Mouse (Mus musculus) right cerebral cortex, adult 18-20 months (tissue): ENCODE results near the gene Tmem92.
"Not testable (repeated sequence)": the region's sequence is repeated elsewhere in the genome, so short reads cannot be mapped to it uniquely, and the experiment has no call there.

Experiments
- DNase-seq: peaks from one replicate; pipeline ENCODE4 v3.0.0; 2022; ENCODE audit warnings: mixed read lengths

Gene Tmem92

DNA sequence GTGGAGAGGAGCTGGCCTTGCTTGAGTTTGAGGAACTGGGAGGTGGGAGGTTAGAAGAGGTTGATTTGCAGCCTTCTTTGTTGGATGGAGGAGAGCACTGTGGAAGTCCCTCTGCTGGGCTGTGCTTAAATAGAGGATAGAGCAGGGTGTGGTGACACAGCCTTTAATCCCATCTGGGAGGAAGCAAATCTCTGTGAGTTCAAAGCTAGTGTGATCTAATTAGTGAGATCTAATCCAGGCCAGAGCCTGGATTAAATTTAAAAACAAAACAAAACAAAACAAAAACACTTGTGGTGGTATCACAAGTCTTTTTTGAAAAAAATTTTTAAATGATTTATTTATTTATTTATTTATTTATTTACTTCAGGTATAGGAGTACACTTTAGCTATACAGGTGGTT is at the start of gene Tmem92:
TSS of gene Tmem92 (minus strand) at position 101 of the 400 bp plus-strand sequence.
- no peak for DNase-seq

DNA sequence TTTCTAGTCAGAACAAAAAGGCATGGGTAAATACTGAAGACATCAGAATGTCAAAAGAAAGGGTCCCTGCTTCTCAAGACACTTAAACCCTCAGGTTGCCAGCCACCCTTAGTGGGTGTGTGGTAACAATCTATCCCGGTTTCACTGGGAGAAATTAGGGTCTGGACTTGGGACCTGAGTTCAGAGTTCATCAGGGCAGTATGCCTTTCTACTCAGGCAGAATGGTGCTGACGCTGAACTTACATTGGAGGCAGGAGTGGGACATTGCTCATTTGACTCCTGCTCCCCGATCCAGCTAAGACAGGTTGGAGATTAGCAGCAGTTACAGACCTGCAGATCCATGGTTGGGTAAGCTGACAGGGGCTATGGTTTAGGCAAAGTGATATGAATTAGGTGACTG is 46.5 kb upstream of the Tmem92 start:
- no peak for DNase-seq

DNA sequence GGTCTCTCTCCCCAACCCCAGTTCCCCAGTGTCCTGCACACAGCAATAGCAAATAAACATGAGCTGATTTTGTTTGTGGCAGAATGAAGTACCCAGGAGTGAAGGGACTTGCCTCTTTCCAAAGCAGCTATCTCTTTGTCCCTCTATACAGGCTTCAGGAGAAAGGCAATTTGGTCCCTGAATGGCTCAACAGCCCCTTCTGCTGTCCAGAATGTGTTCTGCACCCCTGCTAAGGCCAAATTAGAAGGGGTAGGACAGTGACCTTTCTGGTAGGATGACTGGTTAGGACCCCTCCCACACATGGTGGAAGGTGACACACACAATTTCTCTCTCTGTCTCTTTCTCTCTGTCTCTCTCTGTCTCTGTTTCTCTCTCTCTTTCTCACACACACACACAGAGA is 36.9 kb upstream of the Tmem92 start:
- not testable (repeated sequence) for DNase-seq

DNA sequence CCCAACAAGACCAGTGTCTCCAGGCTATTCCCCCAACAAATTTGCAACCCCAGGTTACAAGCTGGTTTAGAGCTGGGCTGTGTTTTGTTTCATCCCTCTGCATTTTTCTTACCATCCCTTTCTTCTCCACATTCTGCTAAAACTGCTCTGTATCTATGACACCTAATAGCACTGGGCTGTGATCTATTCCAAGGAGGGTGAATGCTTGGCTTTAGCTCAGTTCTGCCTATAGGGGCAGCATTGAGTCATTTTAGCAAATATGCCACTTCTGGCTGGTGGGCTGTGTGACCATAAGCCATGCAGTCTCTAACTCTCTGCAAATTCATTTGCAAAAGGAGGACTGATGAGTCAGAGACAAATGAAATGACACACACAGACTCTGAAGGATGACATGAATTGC is 36.4 kb upstream of the Tmem92 start:
- DNase-seq, result not testable (repeated sequence)

DNA sequence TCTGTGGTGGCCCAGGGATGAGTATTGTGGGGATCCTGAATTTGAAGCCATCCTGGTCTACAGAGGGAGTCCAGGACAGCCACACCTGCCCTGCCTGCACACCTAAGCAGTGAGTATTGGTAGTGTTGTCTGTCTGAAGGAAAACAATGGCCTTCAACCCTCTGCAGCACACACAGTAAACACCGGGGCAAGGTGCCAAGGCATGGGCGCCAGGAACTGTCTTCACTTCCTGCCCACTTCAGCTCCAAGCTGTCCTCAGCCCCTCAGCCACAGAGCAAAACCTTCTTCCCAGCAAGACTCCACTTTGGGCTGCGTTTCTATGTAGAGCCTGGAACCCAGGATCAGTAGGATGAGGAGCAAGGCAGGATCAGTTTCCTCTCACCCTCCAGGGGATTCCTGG is 29.0 kb upstream of the Tmem92 start:
- DNase-seq, result not testable (repeated sequence)

DNA sequence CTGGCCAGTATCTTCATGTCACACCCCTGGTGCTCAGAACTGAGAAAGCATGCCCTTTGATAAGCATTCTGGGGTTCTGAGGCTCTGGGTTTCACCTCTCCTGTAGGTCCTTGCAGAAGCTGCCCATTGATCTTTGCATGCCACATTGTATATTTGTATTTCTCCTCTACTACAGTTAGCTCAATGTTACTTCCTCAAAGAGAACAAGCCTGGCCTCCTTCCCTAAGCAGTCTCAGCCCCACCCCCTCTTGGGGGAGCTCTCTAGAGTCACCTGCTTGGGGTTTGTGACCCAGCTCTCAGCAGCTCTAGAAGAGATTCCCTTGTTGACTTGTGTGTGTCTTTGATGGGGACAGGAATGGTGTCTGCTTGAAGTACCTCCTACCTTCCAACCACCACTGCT is 9.2 kb upstream of the Tmem92 start:
- no peak for DNase-seq

DNA sequence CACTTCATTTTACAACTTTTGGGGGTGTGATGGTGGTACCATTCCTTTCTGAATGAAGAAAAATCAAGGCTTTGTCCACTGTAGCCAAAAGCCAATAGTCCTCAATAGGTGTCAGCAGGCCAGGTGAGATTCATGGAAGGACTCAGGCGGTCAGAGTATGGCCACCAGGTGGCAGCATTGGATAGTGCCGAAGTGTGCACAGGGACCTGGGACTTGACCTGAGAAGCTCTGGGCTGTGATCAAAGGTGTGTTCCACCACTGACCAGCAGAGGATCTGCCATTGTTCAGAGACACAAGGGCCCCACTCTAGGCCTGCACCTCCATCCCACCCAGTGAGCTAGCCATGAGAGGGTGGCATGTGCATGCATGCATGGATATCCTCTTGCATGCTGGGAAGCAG is 2.7 kb upstream of the Tmem92 start:
- peak; percentile 30 for DNase-seq

DNA sequence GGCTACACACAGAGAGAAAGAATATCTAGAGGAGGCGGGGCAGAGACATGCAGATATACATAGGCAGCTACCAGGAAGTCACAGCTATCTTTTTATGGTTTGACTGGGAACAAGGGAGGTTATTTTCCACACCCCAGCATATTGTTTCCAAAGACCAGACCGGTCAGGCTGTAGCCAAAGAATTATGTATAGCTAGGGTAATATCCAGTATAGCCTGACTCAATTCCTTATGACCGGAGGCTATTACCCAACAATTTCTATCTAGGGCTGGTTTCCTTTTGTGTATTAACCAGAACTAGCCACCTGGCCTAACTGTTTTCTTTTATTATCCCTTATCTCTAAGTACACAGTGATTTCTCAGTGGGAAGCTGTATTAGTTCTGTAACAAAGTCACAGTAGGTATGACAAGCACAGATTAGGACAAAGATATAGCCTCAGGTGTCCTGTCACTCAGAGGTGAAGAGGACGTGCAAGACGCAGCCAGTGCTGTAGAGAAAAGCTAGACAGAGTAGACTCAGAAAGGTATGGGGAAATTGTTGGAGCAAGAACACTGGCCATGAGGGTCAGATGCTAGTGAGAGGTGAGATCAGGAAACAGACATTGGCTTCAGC is 7.5 kb downstream of the Tmem92 start:
- no peak for DNase-seq

DNA sequence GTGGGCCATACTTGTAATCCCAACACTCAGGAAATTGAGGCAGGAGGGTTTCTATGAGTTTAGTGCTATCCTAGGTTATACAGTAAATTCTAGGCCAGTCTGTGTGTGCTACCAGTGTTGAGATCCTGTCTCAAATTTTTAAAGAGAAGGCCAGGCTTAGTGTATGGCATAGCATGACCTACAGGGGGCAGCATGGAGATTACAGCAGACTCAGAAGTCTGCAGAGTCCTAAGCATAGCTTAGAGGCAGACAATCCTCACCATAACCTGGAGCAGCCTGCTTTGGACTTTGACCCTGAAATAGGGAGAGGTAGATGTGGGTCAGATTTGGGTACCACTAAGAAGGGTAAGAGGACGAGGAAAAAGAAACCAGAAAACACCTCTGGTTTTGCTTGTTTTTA is 8.7 kb downstream of the Tmem92 start:
- DNase-seq, result no peak

DNA sequence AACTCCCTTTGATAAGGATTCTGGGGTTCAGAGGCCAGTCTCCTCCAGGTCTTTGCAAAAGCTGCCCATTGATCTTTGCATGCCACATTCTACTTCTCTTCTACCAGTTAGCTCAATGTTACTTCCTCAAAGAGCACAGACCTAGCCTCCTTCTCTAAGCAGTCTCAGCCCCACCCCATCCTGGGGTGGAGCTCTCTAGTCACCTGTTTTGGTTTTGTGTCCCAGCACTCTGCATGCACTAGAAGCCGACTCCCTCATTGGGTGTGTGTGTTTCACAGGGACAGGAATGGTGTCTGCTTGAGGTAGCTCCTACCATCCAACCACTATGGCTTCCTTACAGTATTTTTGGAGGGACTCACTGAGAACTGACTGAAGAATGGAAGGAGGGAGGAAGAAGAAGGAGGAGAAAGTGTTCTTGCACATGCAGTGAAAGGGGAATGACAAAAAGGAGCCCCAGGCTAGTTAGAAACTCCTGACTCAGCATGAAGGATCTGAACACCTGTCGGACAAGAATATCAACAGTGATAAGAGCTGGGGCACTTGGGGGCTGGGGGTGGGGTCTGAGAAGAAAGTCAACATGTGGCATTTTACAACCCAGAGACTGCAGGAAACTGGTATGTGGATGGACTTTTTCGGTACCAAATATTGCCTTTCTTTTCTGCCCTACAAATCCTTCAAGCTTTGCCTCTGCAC is 10.0 kb downstream of the Tmem92 start:
- DNase-seq, result no peak

DNA sequence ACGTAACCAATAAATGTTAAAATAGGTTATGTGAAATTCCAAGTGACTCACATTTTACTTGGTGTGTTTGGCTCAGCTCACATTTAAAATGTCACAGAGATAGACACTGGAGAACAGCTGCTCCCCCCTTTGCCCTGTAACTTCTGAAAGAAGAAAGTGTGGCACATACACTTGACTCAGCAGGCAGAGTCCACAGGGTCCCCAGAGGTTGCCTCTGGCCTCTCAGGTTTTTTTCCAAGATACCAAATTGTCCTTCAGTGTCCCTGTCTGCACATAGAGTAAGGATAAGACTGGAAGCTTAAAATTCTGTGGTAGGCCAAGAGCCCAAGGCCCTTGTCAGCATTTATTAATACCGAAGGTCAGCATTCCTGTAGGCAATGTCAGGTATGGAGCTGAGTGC is 15.3 kb downstream of the Tmem92 start:
- no peak for DNase-seq

DNA sequence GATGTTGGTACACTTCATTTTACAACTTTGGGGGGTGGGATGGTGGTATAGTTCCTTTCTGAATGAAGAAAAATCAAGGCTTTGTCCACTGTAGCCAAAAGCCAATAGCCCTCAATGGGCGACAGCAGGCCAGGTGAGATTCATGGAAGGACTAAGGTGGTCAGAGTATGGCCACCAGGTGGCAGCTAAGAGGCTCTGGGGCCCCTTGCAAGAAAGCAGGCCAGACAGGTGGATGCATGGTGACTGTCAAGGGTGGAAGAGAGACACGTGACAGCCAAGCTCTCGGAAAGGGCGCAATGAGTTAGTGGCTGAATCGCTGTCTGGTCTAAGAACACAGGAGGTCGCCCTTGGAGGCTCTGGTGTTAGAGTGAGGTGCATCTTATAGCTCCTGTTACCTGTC is 19.7 kb downstream of the Tmem92 start:
- no peak for DNase-seq

DNA sequence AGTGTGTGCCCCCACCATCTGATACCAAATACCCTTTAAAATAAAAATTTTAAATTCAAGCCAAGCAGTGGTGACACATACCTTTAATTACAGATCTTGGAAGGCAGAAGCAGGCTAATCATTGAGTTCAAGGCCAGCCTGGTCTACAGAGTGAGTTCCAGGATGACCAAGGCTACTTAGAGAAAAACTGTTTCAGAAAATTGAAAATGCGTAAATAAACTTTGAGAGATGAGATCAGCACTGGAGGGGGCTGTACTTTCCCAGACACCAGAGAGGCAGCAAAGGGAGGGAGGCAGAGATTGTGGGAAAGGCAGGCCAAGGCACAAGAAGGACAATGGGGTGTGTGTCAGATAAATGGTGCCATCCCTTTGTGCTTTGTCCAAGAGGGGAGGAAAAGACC is 20.2 kb downstream of the Tmem92 start:
- DNase-seq, result no peak

DNA sequence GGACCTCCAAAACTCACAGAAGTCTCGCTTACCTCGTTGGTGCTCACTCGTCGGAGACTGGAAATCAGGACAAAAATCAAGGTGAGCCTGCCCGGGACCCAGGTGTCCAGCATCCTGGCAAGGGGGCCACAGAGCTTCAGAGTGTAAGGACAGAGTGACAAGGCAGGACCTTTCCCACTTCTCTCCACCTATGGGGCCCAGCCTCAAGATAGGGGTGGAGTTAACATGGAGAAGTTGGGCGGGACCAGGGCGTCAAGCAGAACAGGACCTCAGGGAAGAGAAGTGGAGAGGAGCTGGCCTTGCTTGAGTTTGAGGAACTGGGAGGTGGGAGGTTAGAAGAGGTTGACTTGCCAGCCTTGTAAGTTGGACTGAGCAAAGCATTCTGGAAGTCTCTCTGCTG is 21.7 kb downstream of the Tmem92 start:
- no peak for DNase-seq

DNA sequence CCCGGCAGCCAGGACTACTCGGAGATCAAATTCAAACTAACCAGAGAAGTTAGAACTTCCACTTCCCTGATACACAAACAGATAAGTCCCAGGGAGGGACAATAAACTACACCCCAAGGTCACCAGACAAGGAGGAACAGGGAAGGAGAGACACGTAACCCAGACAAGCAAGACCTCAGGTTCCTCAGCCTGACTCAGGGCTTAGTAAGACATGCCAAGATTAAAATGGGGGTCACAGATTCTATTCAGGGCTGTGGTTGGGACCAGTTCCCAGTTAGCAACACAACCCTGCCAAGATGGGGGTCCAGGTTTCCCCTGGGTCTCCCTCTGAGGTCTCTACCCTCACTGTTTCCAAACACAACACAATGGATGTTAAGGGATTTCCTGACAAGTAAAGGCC is 22.1 kb downstream of the Tmem92 start:
- no peak for DNase-seq

DNA sequence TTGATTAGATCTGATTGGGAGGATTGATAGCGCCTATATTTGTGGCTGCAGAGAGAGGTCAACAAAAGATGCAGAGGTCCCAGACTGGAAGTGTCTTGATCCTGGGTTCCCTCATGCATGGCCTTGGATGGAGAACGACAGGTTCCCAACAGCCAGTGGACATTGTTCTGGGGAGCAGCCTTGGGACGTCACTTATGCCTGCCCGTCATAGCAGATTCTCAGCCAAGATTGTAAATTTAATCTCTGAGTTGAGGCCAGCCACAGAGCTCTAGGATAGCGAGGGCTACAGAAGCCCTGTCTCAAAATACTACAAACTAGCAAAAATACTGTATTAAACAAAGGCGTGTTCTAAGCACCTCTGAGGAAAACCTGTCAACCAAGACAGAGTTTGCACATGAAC is 22.6 kb downstream of the Tmem92 start:
- DNase-seq, result no peak

DNA sequence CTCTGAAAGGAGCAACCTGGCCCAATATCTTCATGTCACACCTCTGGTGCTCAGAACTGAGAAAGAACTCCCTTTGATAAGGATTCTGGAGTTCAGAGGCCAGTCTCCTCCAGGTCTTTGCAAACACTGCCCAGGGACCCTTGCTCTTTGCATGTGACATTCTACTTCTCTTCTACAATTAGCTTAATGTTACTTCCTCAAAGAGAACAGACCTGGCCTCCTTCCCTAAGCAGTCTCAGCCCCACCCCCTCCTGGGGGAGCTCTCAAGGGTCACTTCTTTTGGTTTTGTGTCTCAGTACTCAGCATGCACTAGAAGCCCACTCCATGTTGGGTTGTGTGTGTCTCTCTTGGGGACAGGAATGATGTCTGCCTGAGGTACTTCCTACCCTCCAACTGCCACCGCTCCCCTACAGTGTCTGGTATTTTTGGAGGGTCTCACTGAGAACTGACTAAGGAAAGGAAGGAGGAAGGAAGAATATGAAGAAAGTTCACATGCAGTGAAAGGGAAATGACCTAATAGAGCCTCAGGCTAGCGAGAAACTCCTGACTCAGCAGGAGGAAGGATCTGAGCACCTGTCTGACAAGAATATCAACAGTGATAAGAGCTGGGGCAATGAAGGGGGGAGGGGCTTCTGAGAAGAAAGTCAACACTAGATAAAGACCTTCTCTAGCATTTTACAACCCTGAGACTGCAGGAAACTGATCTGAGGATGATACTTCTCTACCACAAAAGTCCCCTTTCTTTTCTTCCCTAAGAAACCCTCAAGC is 29.4 kb downstream of the Tmem92 start:
- no peak for DNase-seq

DNA sequence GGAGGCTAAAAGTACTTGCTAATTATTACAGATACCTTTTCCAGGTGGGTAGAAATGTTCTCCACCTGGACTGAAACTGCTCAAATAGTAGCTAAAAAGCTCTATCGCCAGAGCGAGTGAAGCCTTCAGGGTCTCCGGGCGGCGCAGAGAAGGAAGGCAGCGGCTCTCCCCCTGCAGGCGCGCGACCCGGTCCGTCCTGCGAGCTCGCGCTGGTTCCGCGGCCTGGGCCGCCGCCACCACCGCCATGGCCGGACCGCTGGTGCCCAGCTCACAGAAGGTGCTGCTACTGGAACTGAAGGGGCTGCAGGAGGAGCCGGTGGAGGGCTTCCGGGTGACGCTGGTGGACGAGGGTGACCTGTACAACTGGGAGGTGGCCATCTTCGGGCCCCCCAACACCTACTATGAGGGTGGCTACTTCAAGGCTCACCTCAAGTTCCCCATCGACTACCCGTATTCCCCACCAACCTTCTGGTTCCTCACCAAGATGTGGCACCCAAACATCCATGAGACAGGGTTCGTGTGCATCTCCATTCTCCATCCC is 40.7 kb downstream of the Tmem92 start, which contains the start of gene Cdc34b:
TSS of gene Cdc34b (plus strand) at position 51 of the 541 bp plus-strand sequence.
- no peak for DNase-seq

DNA sequence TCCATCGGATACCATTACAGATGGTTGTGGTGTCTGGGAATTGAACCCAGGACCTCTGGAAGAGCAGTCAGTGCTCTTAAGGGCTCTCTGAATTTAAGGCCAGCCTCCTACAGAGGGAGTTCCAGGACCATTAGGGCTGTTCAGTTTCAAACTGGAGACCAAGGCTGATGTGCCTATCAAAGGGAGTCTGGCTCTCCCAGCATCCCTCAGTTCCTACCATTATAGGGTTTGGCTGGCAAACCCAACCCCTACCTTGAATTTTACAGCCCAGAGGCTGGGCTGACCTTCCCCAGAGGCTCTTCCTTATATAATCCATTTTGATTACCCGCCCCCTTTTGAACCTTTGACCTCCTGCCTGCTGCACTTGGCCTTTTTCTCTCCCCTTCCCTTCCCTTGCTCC is 46.8 kb downstream of the Tmem92 start:
- no peak for DNase-seq

DNA sequence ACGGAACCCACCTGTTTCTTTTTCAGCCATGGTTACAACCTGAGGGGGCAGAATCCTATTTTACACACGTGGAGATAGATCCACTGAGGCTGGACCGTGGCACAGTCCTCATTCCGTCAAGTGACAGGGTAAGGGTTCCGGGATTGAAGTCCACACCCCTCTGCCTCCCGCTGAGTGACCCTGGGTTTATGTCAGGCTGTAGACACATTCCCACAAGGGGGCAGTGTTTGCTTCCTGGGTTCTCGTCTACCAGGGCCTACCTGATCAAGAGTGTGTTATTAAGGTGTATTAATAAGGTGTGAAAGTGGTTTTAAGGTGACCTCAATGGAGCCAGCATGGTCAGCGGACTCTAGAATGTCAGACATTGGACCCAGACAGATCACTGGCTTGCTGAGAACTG is 49.7 kb downstream of the Tmem92 start:
- DNase-seq, result no peak

DNA sequence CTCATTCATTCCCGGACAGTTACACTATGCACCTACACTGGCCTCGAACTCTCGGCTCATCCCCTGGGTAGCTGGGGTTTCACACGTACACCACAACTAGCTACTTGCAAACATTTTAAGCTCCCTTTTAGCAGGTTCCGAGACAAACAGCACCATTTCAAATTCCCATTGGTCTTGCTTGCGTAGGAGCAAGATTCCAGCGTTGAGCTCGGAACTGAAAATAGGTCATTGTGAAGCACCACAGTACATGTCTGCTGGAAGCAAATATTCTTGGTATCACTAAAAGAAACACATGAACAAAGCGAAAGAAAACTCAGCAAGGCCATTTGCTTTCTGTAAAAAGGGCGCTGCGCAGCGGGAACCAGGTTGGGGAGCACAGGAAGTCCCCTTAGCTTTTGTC is 51.3 kb downstream of the Tmem92 start:
- DNase-seq, result no peak

DNA sequence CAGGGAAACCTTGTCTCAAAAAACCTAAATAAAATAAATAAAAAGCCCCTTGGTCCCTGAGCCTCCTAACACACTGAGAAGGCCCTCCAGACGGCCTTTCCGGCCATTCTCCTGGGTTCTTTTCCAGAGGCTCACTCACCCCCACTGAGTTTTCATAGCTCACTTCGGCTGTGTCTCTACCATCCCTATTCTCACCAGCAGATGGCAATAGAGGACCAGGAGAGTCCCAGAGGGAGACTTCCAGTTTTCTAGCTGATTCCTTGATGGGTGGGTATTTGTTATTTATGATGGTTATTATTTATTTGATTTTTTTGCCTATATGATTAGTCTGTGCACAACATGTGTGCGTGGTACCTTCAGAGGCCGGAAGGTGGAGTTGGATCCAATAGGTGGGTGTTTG is 52.2 kb downstream of the Tmem92 start:
- DNase-seq, result peak; percentile 52

DNA sequence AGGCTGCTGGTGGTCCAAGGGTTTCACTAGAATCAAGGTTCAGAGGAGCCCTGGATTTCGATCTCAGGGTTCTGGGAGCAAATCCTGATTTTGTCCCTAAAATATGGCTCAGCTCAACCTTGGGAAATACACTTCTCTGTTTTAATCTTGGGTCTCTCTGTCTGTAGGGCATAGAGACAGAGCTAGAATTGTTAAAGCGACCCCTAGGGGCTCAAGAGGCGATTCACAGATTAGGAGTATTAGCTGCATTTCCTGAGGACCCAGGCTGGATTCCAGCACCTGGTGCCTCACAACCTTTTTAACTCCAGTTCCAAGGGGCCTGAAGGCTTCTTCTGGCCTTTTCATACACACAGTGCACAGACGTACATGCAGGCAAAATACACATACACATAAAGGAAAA is 52.9 kb downstream of the Tmem92 start:
- no peak for DNase-seq

DNA sequence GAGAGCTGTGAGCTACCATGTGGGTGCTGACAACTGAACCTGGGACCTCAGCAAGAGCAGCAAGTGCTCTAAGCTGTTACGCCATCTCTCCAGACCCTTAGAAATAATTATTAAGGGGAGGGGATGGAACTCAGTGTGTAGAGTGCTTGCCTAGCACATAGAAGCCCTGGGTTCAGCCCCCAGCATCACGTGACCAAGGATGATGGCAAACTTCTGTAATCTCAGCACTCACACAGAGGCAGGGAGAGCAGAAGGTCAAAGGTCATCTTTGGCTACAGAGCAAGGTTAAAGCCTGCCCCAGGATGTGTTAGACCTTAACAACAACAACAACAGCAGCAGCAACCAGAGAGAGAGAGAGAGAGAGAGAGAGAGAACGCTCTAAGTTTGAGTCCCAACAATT is 54.0 kb downstream of the Tmem92 start:
- no peak for DNase-seq
